Mouse (Mus musculus) G1E-ER4 (cell line): ENCODE data around the gene Cfap100. TPM values are rescaled to one million over a fixed set of nuclear protein-coding genes. Genes with fewer than 3 reads are reported as not detected.

Source experiments
- GATA1 ChIP-seq: IDR thresholded peaks from one replicate; pipeline ENCODE4 v1.8.0; 2012; ENCODE audit warnings: low read length, inconsistent platforms
- polyA plus RNA-seq: library from polyadenylated mRNA; stranded (reverse); fragments of >175 nt; gene quantifications from 2 replicates; pipeline ENCODE4 v1.2.3, GENCODE M21; 2012

The Cfap100 gene
- polyA plus RNA-seq, 1 experiment, result not detected

DNA sequence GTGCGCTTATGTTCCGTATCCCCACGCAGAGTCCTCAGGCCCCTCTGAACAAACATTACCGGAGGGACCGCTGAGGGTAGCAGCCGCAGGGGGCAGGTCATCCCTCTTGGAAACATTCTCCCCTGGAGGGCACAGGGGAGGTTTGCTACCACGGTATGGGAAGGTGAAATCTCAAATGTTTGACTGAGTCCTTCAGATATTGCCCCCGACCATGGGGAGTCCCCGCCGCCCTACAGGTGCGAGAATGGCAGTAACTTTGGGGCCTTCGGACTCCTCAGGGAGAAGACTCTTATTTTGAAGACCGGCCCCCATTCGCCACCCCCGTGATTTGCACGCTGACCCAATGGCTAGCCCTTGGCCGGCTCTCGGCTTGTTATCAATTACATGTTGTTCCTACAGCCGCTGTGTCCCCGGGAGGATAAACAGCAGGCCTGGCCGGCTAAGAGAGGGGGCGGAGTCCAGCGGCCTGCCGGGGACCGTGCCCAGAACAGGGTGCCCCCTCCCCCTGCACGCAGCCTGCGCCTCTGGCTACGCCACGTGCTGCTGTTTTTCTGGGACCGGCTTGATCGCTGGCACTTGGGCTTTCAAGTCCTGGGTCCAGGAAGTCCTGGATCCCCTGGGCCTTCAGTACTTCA is 34.7 kb upstream of the Cfap100 start:
- TF ChIP-seq GATA1, result no peak

DNA sequence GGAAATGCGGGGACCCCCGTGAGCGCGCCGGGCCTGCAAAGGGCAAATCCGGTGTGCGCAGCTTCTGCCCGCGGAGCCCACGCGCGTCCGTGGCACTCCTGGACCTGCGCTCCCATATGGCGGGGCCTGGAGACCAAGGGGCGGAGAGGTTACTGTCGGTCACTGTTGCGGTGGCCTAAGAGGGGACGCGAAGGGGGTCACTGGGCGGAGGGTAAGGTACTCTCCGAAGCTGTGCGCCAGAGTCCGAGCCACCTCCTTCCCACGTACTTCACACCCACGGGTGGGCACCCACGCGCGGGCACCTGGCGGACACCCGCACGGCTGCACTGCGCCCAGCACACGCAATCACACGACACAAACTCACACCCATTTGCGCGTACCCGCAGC is 34.2 kb upstream of the Cfap100 start:
- no peak for TF ChIP-seq GATA1

DNA sequence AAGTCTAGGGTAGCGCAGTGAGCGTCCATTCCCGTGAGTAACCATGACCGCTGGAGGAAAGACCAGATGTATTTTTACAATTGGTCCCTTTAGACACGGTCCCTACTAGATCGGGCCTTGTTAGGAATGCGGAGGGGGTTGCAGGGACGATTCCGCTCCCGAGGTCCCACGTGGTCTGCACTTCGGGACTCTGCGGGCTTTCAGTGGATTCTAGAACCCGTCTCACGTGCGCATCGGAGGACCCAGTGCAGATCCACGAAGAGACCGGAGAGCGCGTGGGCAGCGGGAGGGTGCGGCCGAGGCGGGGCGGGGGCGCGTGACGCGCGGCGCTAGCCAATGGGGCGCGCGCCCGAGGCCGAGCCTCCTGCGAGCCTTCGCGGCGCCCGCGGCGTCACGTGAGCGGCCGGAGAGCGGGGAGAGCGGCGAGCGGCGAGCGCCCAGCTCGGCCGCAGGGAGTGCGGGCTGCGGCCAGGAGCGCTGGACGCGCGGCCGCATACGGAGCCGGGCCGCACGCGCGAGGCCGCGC is 33.6 kb upstream of the Cfap100 start, which contains the start of gene Klf15:
Gene Klf15 (plus strand): TSS at position 396 of the 526 bp plus-strand sequence.
- TF ChIP-seq GATA1, result no peak

DNA sequence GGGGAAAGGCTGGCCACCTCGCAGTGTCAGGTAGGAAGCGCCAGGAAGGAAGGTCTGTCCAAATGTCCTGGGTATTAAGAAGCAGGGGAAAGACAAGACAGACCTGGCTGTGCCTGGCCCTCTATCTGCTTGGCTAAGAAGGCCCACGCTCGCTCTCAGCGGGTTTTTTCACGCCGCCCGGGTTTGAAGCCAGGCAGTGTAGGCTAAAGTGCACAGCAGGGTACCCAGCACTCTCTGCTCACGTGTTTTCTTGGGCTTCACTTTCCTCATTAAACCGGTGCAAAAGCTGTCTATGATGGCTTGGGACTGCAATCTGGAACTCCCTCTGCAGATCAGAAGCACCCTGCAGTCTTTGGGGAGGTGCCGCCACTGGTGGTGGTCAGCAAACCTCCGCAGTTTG is 33.2 kb upstream of the Cfap100 start:
- TF ChIP-seq GATA1, result no peak

DNA sequence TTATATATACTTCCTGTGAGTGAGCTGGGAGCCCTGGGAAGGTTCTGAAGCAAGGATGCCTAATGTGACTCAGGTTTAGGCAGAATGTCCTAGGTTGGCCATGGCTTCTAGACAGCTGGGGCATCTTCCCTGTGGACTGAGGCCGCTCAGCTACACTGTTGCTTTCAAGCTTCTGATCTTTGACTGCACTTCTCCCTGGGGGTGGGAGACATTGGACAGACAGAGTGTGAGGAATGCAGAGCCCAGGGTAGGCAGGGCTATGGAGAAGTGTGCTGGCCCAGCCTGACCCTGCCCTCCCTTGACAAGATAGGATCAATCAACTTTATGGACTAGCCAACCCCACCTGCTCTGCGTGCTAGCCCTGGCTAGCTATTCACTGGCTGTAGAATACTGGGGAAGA is 32.6 kb upstream of the Cfap100 start:
- no peak for TF ChIP-seq GATA1

DNA sequence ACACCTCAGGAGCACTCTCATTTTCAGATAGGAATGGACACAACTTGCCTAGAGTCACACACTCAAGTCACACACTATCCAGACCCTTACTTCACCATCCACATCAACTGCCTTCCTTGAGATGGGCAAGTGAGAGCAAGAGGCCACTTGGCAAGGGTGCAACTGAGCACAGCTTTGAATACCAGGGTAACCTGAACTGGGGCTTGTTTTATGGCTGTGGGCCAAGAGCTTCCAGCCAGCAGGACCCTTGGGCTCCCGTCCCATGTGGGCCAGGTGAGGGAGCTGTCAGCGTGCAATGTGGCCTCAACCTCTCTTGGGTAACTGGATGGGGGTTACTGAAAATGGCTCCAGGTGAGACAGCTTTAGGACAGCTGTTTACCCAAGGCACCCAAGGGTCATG is 28.8 kb upstream of the Cfap100 start:
- TF ChIP-seq GATA1, result no peak

DNA sequence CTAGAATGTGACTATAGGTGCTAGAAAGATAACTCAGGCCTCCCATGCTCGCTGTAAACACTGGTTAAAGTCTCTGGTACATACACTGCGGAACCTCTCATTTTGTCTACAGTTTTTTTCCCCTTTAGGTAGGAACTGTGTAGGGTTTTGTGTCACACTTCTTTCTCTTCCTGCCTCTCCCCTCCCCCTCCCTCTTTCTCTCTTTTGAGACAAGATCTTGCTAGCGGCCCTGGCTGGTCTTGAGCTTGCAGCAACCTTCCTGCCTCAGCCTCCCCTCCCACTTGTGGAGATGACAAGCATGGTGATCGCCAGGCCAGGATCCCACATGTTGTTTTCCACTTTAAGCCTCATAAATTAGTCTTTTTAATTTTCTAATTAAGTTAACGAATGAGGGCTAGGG is 25.2 kb upstream of the Cfap100 start:
- TF ChIP-seq GATA1, result no peak

DNA sequence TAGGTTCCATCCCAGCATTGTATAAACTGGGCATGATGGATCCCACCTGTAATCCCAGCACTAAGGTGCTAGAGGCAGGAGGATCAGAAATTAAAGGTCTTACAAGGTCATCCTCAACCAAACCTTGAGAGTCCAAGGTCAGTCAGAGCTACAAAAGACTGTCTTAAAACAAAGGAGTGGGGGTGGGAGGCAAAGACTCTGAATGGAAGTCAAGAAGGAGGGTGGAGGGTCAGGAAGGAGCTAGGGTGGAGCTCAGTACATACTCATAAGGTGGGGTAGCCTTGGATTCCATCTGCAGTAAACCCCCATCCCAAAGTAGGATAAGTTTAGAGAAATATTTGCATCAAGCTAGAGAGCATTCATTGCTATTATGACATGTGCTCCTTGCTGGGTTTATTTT is 24.0 kb upstream of the Cfap100 start:
- no peak for TF ChIP-seq GATA1

DNA sequence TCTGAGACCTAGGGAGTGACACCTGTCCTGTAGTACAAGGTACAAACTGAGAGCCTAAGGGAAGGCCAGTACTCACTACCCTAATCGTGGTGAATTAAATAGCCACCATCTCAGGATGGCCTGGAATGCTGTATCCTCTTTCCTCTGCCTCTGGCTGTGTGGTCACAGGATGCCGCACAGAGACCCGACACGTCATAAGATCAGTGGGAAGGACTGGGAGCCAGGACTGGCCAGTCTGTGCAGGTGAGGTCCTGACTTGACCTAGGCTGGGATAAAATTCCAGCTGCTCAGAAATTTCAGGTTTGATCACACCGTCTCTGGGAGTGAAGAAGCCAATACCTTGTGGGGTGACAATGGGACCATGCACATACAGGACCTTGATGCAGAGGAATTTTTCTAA is 22.9 kb upstream of the Cfap100 start:
- TF ChIP-seq GATA1, result no peak

DNA sequence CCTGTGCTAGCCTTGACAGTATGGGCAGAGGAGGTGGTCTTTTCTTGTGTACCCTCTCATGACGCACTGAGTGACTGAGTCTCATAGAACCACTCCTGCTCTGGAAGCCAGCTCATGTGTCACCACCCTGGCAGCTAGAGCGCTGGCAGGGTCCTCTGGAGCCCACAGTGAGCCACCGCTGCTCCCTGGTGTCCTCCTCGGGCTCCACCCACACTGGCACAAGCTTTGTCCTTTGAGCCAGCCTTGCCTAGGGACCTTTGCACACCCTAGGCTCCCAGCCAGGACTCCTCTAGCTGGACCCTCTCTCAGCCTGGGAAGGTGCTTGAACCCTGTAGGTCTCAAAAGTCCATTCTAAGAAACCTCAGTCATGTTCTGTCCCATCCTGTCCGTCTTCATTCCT is 22.1 kb upstream of the Cfap100 start:
- no peak for TF ChIP-seq GATA1

DNA sequence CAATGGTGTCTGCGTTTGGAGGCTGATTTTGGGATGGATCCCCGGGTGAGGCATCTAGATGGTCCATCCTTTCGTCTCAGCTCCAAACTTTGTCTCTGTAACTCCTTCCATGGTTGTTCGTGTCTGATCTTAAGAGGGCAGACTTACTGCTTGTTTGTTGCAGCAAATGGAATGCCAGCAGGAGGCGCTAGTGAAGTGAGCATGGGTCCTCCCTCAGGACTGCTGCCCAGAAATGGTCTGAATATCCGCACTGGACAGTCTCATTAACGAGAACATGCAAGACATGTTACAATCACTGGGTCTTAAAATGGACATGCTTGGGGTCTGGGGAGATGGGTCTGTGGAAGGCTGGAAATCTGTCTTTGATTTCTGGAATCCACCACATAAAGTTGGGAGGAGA is 21.6 kb upstream of the Cfap100 start:
- TF ChIP-seq GATA1, result no peak

DNA sequence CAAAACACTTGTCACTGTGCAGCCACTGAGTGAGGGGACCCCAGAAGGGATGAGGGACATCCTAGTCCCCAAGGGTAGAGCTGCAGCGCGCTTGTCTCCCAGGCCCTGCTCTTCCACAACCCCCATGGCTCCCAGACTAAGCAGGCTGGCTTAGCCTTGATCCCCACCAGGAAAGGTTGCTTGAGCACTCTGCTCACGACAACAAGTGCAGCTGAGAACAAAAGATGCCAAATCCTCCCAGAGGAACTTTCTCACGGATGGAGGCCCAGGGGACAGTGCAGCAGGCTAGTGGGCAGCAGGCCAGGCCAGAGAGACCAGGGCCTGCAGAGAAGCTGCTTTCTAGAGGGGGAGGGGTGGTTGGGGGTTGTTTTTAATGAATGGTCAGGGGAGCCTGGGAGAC is 18.3 kb upstream of the Cfap100 start:
- no peak for TF ChIP-seq GATA1

DNA sequence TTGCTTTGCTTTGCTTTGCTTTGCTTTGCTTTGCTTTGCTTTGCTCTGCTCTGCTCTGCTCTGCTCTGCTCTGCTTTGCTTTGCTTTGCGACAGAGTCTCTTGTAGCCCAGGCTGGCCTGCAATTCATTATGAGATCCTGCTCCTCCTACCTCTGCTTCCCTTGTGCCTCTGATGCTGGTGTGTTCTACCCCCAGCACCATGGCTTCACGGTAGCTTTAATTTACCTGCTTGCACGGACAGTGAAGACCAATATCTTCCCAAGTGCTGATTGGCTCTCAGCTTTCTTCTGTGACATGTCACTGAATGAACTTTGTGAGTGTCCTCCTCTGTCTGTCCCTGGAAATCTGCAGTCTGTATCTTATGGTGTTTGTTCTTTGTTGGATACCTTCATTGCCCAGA is 8.4 kb upstream of the Cfap100 start:
- no peak for TF ChIP-seq GATA1

DNA sequence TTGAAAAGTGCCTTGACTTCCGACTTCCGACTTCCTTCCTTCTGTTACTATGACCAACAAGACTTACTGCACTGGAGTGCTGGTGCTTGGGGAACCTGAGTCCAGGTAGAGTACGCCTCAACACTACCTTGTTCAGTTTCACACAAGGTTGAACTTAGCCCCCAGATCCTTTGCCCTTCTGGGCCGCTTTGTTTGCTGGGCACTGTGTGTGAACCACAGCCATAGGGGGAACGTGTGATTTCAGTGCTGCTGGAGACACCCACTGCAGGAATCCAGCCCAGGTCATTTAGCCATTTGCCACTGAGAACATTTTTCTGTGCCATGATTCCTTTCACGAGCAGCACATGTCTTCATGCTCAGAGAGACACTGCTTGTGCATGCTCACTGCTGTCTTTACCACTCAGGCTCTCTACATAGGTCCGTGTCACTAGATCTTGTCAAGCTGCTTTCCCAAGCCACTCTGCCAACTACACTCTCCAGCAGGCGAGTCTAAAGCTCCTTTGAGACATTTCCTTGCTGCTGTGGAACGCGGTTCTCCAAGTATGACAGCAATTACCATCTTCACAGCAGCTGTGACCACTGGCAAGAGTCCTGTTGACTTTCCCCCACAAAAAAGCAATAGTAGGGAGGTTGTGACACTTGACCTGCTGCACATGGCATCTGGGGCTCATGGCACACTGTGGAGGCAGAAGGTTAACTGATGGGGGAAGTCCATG is 7.8 kb upstream of the Cfap100 start:
- no peak for TF ChIP-seq GATA1

DNA sequence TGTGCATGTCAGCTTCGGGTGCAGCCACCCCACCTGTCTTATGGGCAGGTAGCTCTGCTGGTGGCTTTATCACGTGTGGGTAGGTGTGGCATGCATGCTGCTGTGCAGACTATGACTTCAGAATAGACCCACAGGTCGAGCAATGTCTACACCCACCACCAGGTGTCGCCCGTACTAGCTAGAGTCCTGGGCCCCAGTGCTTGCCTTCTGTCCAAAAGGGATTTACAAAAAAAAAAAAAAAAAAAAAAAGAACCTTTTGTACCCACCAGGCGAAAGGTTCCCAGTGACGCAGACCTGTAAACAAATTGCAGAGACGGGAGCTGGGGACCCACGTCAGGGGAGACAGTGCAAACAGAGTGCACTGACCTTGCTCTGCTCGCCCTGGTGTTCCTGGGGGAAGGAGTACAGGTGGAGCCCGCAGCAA is 6.6 kb upstream of the Cfap100 start:
- TF ChIP-seq GATA1, result no peak

DNA sequence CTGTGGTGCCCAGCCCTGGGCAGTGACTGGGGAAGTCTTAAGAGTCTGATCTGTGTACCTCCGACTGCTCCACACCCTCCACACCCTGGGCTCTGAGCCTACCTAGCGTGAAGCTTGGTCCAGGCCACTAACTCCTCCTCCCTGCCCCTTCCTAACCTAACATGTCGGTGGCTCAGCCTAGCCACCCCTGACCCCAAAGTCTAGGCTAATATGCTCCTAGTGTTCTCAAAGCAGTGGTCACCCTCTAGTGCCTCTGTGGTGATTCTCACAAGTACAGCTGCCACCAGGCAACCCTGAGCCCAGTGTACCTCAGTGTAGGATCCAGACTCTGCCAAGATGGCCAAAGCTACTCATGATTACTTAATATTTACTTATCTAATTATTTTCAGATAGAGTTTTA is 6.1 kb upstream of the Cfap100 start:
- TF ChIP-seq GATA1, result no peak

DNA sequence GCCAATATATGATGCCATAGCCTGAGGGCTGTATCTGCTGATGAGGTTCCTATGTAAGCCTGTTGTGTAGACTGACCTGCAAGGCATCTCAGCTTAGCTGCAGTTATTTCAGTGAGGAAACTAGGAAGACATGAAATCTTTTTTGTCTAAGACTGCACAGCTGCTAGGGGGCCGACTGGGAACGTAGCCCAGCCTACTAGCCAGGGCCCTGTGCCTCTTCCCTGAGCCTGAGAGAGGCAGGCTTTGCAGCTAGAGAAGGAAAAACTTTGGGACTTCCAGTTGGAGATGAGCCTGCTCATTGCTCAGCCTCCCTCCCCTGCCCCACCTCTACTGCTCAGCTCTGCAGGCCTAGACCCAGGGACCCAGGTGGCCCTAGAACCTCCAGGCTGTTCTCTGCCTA is 2.9 kb upstream of the Cfap100 start:
- no peak for TF ChIP-seq GATA1
